Mouse (Mus musculus): ENCODE measurements at regions not wholly inside any gene's neighbourhood (a gene's known extent, or its start where the extent isn't known, plus 50 kb on each side); places are given as distances from the start of the nearest gene placed in this dataset.

DNA sequence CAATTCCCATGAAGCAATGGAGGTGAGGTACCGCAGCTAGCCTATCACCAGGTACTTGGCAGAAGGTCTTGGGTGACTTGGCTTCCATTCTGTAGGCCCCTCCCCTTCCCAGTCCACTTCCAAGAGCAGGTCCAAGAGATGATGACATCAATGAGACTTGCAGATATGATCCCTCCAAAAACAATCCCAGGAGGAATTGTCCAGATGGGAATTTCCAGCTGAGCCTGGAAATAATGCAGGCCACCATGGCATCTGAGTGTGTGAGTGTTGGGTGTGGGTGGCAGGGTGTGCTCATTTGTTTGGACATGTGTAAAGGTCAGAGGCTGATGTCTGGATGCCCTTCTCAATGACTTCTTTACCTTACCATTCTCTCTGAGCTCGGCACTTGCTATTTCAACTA lies 293.5 kb downstream of the Tgfb2 start:
- H3K4me3 ChIP-seq, result no peak overlapping the region
- no peaks in the 10 kb centered on the region for H3K9me3 ChIP-seq (replicated peaks)
- no peak overlapping the region for H3K4me2 ChIP-seq
- no peaks in the 10 kb centered on the region for H3K27me3 ChIP-seq
- peaks cover 23% of the 10 kb centered on the region for H3K4me1 ChIP-seq (replicated peaks)
- ATAC-seq (replicated peaks; ENCODE audit: insufficient number of reproducible peaks, insufficient read depth, low FRiP score, low read depth), result no peak
- H3K27ac ChIP-seq, result no peak overlapping the region
- no peak overlapping the region for H3K9ac ChIP-seq
- H3K36me3 ChIP-seq, result no peaks in the 10 kb centered on the region
- 58% methylated on average over 2 of the region's 2 CpGs for WGBS

DNA sequence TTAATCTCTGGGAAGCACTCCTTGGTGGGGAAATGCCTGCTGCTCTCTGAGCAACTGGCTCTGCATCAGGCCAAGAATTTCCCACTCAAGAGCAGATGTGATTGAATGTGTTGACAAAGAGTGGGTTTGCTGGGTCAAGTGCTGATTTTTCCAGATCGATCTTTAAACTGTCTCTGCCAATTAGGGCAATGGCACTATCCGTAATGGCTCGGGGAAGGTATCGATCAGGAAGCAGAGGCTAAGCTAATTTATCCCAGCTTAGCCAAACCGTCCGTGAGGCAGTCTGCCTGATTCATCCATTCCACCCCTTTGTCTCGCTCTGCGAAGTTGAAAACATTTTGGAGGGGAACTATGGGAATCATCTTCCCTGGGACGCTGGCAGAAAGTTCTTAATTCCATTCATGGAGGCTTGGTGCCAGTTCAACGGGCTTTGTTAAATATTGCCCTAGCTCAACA lies 291.9 kb upstream of the Lyplal1 start:
- Histone ChIP-seq H3K9ac (no peak overlapping the region), H3K4me2 (peak overlapping the region; percentile 38), H3K27ac (no peak overlapping the region), H3K36me3 (no peaks in the 10 kb centered on the region), H3K27me3 (no peaks in the 10 kb centered on the region), H3K4me3 (no peak overlapping the region), H3K9me3 (replicated peaks) (no peaks in the 10 kb centered on the region), H3K4me1 (replicated peaks) (peaks cover 20% of the 10 kb centered on the region)
- no peak for ATAC-seq (replicated peaks; ENCODE audit: insufficient number of reproducible peaks, insufficient read depth, low FRiP score, low read depth)
- WGBS, result 38% methylated on average over 10 of the region's 10 CpGs

DNA sequence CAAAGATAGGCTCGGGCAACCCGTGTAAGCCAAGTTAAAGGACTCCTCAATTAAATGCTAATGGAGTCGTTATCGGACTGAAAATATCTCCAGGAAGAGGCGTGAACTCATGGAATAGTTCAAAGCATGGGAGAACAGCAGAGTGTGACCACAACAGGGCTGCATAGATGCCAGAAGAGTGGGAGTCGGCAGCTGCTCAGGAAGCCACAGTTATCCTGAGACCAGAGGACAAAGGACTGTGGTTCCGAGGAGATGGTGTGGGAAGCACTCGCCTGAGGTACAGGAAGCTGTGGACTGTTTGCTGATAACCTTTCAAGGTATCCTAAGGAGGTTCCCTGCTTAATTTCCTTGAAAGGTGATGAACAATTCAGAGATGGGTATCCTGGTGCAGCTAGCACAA lies 290.5 kb upstream of the Lyplal1 start:
- H3K4me2 ChIP-seq, result no peak overlapping the region
- 47% methylated on average over 8 of the region's 8 CpGs for WGBS
- H3K4me1 ChIP-seq (replicated peaks), result peaks cover 14% of the 10 kb centered on the region
- H3K27me3 ChIP-seq, result no peaks in the 10 kb centered on the region
- H3K27ac ChIP-seq, result no peak overlapping the region
- ATAC-seq (replicated peaks; ENCODE audit: insufficient number of reproducible peaks, insufficient read depth, low FRiP score, low read depth), result peak; percentile 61; the same call in 1 of the 2 replicates
- no peaks in the 10 kb centered on the region for H3K36me3 ChIP-seq
- no peaks in the 10 kb centered on the region for H3K9me3 ChIP-seq (replicated peaks)
- no peak overlapping the region for H3K9ac ChIP-seq
- H3K4me3 ChIP-seq, result no peak overlapping the region

DNA sequence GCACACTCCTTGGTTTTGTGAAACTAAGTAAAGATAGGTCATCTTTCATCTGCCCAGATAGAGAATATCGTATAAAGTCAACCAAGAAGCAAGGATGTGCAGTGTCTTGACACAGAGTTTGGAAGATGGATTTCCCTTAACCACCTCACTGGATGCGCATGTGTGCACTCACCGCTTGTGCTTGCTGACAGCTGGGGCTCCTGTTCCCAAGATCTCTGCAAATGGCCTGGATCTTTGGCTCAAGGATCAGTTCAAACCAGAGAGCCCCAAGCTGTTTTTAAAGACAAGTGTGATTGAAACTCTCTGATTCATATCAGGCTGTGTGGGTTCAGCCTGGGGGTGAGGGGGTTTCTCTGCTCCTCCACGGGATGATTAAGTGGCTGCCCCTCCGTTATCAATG lies 288.6 kb upstream of the Lyplal1 start:
- no peaks in the 10 kb centered on the region for H3K9me3 ChIP-seq (replicated peaks)
- no peak for ATAC-seq (replicated peaks; ENCODE audit: insufficient number of reproducible peaks, insufficient read depth, low FRiP score, low read depth)
- 55% methylated on average over 5 of the region's 5 CpGs for WGBS

DNA sequence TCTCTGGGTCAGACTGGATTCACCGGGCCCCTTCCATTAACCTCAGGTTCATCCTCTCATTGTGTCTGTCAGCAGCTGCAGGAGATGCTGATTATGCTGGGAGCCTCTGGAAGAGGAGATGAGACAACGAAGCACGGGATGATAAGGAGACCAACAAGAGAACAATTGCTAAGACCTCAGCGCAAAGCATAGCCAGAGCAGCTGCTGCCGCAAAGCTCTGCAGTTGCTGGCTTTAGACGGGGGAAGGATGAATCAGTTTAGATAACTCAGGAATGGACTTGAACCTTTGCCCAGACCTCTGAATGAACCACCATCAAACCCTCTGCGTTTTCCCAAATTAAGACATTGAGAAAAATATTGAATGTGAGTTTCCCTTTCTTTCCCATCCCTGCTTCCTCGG lies 282.7 kb upstream of the Lyplal1 start:
- Histone ChIP-seq H3K36me3 (no peaks in the 10 kb centered on the region), H3K9me3 (replicated peaks) (no peaks in the 10 kb centered on the region), H3K9ac (no peak overlapping the region), H3K27ac (peak overlapping the region; percentile 5; the same call in 1 of the 2 replicates), H3K27me3 (no peaks in the 10 kb centered on the region), H3K4me3 (no peak overlapping the region), H3K4me1 (replicated peaks) (peaks cover 14% of the 10 kb centered on the region), H3K4me2 (peak overlapping the region; percentile 31)
- ATAC-seq (replicated peaks; ENCODE audit: insufficient number of reproducible peaks, insufficient read depth, low FRiP score, low read depth), result peak; percentile 69
- 8% methylated on average over 8 of the region's 8 CpGs for WGBS

More for the DNA sequence above, 288.6 kb upstream of the Lyplal1 start:
- Histone ChIP-seq H3K27me3 (no peaks in the 10 kb centered on the region), H3K9ac (no peak overlapping the region), H3K36me3 (no peaks in the 10 kb centered on the region), H3K4me2 (no peak overlapping the region), H3K4me3 (no peak overlapping the region), H3K4me1 (replicated peaks) (peaks cover 14% of the 10 kb centered on the region), H3K27ac (no peak overlapping the region)

DNA sequence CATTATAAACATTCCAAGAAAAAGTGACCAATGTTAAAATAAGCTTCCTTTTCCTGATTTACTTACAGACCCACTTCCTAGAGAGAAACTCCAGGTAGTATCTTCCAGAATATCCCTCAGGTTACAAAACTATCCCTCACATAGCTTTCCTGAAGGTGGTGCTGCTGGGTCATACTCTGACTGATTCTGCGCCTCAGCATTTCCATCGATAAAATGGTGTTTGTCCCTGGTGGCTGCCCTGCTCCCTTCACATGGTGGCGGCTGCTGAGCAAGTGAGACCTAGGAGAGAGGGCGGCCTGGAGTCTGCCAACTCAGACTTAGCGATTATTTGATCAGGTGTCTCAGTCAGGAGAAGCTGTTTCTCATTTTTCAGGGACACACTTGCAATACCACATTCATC lies 275.9 kb upstream of the Lyplal1 start:
- WGBS, result 49% methylated on average over 5 of the region's 5 CpGs
- H3K9ac ChIP-seq, result no peak overlapping the region
- no peak overlapping the region for H3K27ac ChIP-seq
- no peaks in the 10 kb centered on the region for H3K9me3 ChIP-seq (replicated peaks)
- ATAC-seq (replicated peaks; ENCODE audit: insufficient number of reproducible peaks, insufficient read depth, low FRiP score, low read depth), result no peak
- H3K4me1 ChIP-seq (replicated peaks), result no peaks in the 10 kb centered on the region
- no peaks in the 10 kb centered on the region for H3K27me3 ChIP-seq
- no peak overlapping the region for H3K4me3 ChIP-seq
- H3K4me2 ChIP-seq, result no peak overlapping the region
- no peaks in the 10 kb centered on the region for H3K36me3 ChIP-seq

DNA sequence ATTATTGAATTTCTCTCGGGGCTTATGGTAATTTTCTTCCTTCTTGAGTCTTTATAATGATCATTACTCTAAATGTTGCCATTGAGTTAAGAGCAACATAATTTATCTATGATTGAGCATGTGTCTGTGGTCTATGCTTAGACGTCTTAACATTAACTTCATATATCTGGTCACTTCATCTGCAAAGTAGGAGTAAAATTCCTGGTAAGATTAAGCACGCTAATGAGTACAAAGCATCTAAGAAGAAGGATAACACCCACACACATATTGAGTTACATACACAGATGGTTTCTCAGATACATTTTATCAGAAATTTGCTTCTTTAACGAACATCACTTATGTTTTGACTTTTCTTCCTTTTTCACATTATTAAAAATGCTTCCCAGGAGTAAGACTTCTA lies 267.3 kb upstream of the Lyplal1 start:
- H3K27me3 ChIP-seq, result no peaks in the 10 kb centered on the region
- no peak overlapping the region for H3K9ac ChIP-seq
- no peak for ATAC-seq (replicated peaks; ENCODE audit: insufficient number of reproducible peaks, insufficient read depth, low FRiP score, low read depth)
- WGBS, result 74% methylated on average over 4 of the region's 4 CpGs
- no peak overlapping the region for H3K4me2 ChIP-seq
- no peaks in the 10 kb centered on the region for H3K9me3 ChIP-seq (replicated peaks)
- no peak overlapping the region for H3K4me3 ChIP-seq
- no peaks in the 10 kb centered on the region for H3K36me3 ChIP-seq
- H3K4me1 ChIP-seq (replicated peaks), result no peaks in the 10 kb centered on the region
- no peak overlapping the region for H3K27ac ChIP-seq

DNA sequence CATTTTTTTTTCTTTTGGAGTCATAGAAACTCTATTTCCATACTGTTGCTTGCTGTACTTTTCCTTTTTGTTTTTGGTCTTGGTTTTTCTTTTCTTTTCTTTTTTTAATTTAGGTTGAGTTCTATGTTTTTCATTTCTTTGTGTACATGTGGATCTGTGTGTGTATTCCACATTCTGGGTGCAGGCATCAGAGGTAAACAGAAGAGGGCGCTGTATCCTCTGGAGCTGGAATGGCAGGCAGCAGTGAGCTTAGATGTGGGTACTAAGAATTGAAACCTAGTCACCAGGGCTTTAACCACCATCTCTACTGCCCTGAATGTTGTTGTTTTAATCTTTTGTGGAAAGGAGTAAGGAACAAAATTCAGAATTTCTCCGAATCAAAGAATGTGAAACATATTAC lies 266.3 kb upstream of the Lyplal1 start:
- Histone ChIP-seq H3K4me2 (no peak overlapping the region), H3K36me3 (no peaks in the 10 kb centered on the region), H3K9me3 (replicated peaks) (no peaks in the 10 kb centered on the region), H3K4me3 (no peak overlapping the region), H3K9ac (no peak overlapping the region), H3K4me1 (replicated peaks) (no peaks in the 10 kb centered on the region), H3K27ac (no peak overlapping the region), H3K27me3 (no peaks in the 10 kb centered on the region)
- no peak for ATAC-seq (replicated peaks; ENCODE audit: insufficient number of reproducible peaks, insufficient read depth, low FRiP score, low read depth)
- 72% methylated on average over 2 of the region's 2 CpGs for WGBS

DNA sequence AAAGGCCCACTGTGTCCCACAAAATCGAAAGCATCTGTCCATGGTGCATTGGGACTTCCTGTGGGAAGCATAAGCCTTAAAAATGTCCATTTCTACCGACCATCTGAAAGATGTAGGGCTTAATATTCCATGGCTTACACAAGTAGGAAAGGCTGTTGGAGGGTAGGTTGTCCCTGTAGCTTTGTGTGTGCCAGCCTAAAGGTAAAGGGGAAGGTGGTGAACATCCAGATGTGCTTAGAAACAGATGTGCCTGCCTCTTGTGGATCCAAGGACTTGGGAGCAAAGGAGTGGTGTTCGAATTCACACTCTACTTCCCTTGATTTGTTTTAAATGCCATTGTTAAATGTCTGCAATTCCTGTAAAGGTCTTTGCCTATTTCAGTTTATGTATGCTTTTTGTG lies 265.9 kb upstream of the Lyplal1 start:
- no peaks in the 10 kb centered on the region for H3K27me3 ChIP-seq
- no peak for ATAC-seq (replicated peaks; ENCODE audit: insufficient number of reproducible peaks, insufficient read depth, low FRiP score, low read depth)
- H3K36me3 ChIP-seq, result no peaks in the 10 kb centered on the region
- H3K4me2 ChIP-seq, result no peak overlapping the region
- no peaks in the 10 kb centered on the region for H3K4me1 ChIP-seq (replicated peaks)
- 82% methylated on average over 3 of the region's 3 CpGs for WGBS
- H3K9ac ChIP-seq, result no peak overlapping the region
- no peaks in the 10 kb centered on the region for H3K9me3 ChIP-seq (replicated peaks)
- H3K4me3 ChIP-seq, result no peak overlapping the region
- H3K27ac ChIP-seq, result no peak overlapping the region

DNA sequence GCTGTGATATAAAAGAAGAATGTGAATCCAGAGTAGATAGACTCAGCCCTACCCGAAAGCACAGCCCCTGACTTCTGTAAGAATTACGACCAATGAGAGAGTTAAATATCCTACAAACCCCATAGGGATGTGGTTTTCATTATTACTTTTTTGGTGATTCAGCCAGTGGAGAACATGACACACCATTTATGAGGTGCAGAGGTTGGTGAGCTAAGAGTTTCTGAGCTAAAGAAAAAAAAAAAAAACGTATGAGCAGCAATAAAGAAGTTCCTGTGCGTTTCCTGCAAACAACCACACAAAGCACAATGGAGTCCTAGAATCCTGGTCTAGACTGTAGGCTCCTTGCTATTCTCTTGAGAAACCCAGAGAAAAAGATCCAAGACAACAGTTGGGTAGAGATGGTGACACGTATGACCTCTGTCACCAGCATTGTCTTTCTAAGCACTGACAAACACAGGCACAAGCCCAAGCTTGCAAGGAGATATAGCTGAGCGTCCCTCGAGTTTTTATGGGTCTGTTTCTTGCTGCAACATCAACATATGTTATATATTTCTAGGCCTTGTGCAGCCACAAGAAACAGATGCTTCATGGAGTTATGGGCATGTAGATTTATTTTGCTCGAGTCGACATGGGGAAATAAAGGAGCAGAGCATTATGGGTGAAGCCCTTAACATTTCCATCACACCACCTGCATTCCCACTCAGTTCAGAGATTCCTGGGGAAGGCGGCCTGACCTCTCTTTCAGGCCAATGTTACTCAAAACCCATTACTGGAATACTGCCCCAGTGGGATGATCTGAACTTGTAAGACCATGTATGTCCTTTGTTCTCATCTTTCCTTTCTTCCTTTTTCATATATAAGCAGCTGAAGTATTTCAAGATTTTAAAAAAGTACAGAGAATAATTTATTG lies 263.1 kb upstream of the Lyplal1 start:
- Histone ChIP-seq H3K27ac (no peak overlapping the region), H3K4me1 (replicated peaks) (peaks cover 5% of the 10 kb centered on the region), H3K4me2 (no peak overlapping the region), H3K9ac (no peak overlapping the region), H3K9me3 (replicated peaks) (no peaks in the 10 kb centered on the region), H3K27me3 (no peaks in the 10 kb centered on the region), H3K4me3 (no peak overlapping the region), H3K36me3 (no peaks in the 10 kb centered on the region)
- no peak for ATAC-seq (replicated peaks; ENCODE audit: insufficient number of reproducible peaks, insufficient read depth, low FRiP score, low read depth)
- 83% methylated on average over 10 of the region's 10 CpGs for WGBS

DNA sequence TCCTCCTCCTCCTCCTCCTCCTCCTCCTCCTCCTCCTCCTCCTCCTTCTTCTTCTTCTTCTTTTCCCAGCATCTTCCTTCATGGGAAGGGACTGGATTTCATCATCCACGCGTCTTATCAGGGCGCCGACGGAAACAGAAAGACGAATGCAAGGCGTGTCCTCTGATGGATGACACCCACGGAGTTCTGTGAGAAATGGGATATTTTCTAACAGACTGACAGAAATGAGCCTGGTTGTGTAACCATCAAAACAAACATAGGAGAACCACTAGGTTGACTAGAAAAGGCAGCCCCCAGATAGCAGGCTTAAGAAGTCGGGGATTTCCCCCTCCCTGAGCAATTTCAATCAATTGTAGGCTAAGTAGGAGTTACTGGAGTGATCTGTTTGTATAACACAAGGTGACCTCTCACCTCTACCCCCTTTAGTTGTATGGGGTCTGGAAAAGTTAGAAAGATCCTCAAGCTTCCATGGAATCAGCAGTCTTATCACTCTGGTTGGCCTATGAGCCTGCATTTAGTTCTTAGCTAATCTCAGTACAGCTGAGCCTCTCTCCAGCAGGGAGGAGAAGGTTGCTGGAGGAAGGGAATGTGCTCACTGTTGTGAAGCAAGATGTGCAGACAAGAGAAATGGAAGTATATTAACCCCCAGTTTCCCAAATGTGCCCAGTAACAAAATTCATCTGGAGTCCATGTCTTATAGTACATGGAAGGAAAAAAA lies 260.0 kb upstream of the Lyplal1 start:
- Histone ChIP-seq H3K9ac (no peak overlapping the region), H3K4me3 (no peak overlapping the region), H3K36me3 (no peaks in the 10 kb centered on the region), H3K9me3 (replicated peaks) (no peaks in the 10 kb centered on the region), H3K4me2 (no peak overlapping the region), H3K4me1 (replicated peaks) (peaks cover 5% of the 10 kb centered on the region), H3K27me3 (no peaks in the 10 kb centered on the region), H3K27ac (no peak overlapping the region)
- ATAC-seq (replicated peaks; ENCODE audit: insufficient number of reproducible peaks, insufficient read depth, low FRiP score, low read depth), result no peak
- 22% methylated on average over 9 of the region's 9 CpGs for WGBS

Measured in heart, embryonic 15.5 days (tissue).